Mouse (Mus musculus): ENCODE data around the gene Ankra2. TPM values are rescaled to one million over a fixed set of nuclear protein-coding genes. Genes with fewer than 3 reads are reported as not detected.
A peak's percentile ranks its signal among the peaks of the same experiment; 100 is the strongest.

Gene Ankra2
- total RNA-seq, 2 experiments from 2014 or later = 22.0 to 24.8 TPM

DNA sequence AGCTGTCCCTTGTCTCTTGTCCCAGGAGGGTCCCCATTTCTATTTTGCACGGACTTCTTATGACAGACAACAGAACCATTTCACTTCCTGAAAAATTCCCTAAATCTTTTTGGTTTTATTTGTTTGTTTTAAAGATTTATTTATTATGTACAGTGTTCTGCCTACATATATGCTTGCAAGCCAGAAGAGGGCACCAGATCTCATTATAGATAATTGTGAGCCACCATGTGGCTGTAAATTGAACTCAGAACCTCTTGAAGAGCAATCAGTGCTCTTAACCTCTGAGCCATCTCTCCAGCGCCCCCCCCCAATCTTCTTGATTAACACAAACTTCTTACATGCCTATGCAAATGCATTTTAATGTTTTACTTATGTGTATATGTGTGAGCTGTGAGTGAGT lies 27.8 kb downstream of the Ankra2 start:
- DNase-seq (ENCODE audit: low spot score in 2 of 2) = no peak

DNA sequence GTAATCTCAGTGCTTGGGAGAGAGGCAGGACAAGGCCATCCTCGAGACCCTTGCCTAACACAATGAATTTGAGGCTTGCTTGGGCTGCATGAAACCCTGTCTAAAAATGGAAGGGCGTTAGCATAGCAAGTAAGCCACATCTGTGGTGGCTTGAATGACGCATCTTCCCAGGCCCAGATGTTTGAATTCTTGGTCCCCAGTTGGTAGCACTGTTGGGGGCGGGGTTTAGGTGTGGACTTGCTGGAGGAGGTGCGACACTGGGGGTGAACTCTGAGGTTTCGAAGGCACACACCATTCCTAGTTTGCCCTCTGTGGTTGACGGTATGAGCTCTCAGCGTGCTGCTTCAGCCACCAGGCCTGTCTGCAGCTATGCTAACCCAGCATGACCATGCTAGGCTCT lies 28.8 kb downstream of the Ankra2 start:
- no peak for DNase-seq (ENCODE audit: low spot score in 2 of 2)

DNA sequence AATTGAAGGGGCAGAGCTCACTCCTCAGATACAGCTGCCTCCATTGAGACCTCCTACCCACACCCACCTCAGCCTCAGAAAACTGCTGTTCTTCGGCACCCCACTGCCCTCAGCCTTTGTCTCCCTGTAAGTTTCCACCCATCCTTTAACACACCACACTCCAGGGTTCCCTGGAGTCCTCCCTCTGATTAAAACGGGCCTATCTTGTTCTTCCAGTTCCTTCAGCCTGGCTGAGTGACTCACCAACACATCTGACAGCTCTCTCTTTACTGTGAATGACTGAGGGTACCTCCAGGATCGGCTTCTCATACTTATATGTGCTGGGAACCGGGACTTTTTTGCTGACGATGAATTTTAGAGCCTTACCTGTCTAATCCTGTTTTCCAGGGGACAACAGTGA lies 33.2 kb downstream of the Ankra2 start:
- no peak for DNase-seq (ENCODE audit: low spot score in 2 of 2)

DNA sequence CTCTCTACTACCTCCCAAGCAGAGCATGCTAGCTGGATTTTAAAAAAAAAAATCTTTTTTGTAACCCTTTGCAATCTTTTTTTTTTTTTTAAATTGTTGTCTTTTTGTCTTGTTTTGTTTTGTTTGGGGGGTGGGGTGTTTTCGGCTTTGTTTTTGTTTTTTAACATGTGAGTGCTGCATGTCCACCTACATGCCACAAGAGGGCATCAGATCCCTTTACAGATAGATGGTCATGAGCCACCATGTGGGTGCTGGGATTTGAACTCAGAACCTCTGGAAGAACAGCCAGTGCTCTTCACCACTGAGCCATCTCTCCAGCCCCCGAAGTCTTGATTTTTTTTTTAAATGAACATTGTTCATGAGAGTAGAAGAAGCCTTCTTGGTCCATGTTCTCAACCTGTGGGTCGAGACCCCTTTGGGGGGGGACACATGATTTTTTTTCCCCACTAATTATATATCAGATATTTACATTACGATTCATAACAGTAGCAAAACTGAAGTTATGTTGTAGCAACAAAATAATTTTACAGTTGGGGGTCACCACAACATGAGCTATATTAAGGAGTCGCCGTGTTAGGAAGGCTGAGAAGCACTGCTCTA lies 35.1 kb downstream of the Ankra2 start:
- no peak for DNase-seq (ENCODE audit: low spot score in 2 of 2)

GRCm38 (mm10) chr13:98298833-98299758 lies 36.2 kb downstream of the Ankra2 start:
- DNase-seq (ENCODE audit: low spot score in 2 of 2) = peak; percentile 31 to 66

GRCm38 (mm10) chr13:98305257-98305656 lies 42.4 kb downstream of the Ankra2 start:
- no peak for DNase-seq (ENCODE audit: low spot score in 2 of 2)

- DNase-seq (ENCODE audit: low spot score in 2 of 2) = no peak
Observed at GRCm38 (mm10) chr13:98306393-98306792, 43.5 kb downstream of the Ankra2 start.

DNA sequence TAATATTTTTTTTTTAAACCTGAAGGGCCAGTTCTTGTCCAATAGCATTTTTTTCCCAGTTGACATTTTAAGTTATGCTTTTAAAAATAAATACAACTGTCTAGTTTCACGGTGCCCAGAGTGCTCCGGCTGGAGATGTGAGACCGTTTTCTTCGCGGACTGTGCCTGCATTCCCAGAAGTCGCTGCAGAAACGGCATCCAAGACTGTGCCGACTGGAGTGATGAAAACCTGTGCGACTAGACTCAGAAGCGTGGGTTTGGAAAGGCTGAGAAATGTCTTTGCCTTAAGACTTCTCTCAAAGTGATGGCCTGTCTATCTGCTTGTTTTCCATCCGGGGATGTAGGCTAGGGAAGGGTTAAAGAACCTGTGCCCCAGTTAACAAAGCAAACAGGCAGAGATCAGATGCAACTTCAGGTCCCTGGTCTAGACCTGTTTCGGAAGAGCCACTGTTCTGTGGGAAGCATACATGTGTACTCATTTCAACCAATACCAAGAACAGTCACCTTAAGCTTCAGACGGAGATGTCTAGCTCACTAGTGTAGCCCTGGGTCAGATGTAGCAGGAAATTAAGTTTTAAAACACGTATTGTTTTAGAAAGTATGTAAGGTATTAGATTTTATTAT lies 44.1 kb downstream of the Ankra2 start:
- no peak for DNase-seq (ENCODE audit: low spot score in 2 of 2)

- DNase-seq (ENCODE audit: low spot score in 2 of 2) = no peak
Observed at GRCm38 (mm10) chr13:98308004-98308403, 45.1 kb downstream of the Ankra2 start.

DNA sequence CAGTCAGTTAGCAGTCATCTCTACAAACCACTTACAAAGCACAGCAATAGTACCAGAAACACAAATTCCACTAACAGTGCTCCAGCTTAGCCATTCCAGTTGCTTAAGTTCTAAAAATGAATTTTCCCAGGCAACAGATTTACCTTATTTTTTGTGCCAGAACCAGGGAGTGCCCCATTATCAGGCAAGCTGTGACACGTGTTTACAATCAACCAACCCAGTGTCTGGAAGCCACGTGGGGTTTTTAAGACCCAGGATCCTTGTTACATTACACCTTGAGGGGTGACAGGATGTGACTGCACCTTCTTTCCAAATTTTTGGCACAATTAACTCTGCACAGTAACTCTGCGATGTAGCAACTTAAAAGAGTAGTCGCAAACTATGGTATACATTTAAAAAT lies 45.9 kb downstream of the Ankra2 start:
- no peak for DNase-seq (ENCODE audit: low spot score in 2 of 2)

- no peak for DNase-seq (ENCODE audit: low spot score in 2 of 2)
Observed at GRCm38 (mm10) chr13:98311597-98311996, 48.7 kb downstream of the Ankra2 start.

DNA sequence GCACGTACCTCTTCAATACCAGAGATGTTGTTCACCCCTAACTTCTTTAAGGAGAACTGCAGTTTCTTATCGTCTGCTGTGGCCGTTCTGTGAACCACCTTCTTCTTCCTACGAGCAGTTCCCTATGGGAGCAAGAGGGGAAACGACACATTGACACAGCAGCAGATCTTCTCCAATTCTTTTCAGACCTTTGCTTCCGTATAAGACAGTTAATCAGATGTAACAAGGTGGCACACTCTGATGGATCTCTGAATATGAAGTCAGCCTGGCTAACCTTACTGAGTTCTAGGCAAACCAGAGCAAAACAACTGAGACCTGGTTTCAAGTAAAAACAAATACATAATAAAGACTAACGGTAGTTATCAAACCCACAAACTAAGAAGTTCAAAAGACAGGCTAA lies 50.8 kb downstream of the Ankra2 start:
- no peak for DNase-seq (ENCODE audit: low spot score in 2 of 2)

GRCm38 (mm10) chr13:98315124-98315523 lies 52.2 kb downstream of the Ankra2 start:
- DNase-seq (ENCODE audit: low spot score in 2 of 2) = no peak

DNA sequence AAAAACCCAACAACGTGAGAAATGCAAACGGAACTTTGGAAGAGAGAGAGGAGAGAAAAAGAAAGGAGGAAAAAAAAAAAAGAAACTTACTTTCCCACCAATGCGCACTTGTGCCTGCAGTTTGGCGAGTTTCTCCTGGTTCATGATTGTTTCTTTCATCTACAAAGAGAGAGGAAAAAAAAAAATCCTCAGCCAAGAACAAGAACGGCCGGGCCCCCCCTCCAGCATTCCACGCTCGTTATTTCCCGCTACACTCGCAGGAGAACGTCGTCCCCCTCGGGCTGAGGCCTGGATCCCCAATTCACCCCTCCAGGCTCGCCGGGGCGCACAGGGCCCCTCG lies 53.2 kb downstream of the Ankra2 start:
- DNase-seq (ENCODE audit: low spot score in 2 of 2) = no peak

GRCm38 (mm10) chr13:98316480-98317245 lies 53.8 kb downstream of the Ankra2 start, which contains the start of gene Btf3:
Gene Btf3, minus strand, starts transcription at chr13:98317006.
- DNase-seq (ENCODE audit: low spot score in 2 of 2) = peak; percentile 93 to 94

- no peak for DNase-seq (ENCODE audit: low spot score in 2 of 2)
Observed at GRCm38 (mm10) chr13:98317246-98317677, 54.4 kb downstream of the Ankra2 start.

GRCm38 (mm10) chr13:98317911-98318310 lies 55.0 kb downstream of the Ankra2 start:
- DNase-seq (ENCODE audit: low spot score in 2 of 2) = no peak
